Mouse (Mus musculus): ENCODE results near the gene Cfi.

- no peak for TF ChIP-seq CTCF (IDR thresholded peaks at IDR 0.05; ENCODE audit: low read depth)
- no peak for TF ChIP-seq EP300 (IDR thresholded peaks at IDR 0.05; ENCODE audit: low read depth)
Observed at GRCm38 (mm10) chr3:129793801-129794200, 41.9 kb upstream of the Cfi start.

Data from liver, embryonic 14.5 days (tissue).